Comparison of ENCODE assay signal across 8 mouse cellular contexts in the genomic region with DNA sequence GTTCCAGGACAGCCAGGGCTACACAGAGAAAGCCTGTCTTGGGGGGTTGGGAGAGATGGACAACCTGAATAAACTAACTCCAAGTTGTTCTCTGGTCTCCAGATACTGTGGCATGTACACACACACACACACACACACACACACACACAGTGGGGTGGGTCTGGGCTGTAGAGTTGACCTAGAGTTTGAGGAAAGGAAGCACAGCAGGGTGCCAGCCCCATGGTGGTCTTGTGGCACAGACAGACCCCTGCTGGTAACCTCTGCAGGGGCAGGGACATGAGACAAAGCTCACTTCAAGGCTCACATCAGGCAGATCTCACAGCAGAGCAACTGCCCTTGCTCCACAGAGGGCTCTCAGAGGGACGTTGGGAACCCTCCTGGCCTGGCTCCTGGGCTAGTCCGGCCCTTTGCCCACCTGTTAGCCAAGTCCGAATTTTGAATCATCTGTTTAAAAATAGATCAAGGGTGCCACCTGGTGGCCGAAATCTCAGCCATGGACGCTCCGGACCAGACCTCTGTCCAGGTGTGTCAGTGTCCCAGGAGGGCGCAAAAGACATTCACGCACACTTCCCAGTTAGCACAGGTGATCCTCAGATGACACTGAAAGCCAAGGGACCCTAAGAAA. TPM values are rescaled to one million over a fixed set of nuclear protein-coding genes. Genes with fewer than 3 reads are reported as not detected.
A peak's percentile ranks its signal among the peaks of the same experiment; 100 is the strongest.
DNase-seq lines count a peak whose midpoint lies in the region; ATAC-seq and TF ChIP-seq lines count a peak whose summit lies in the region.

No protein-coding gene starts in this region.

- WGBS in kidney, embryonic 14.5 days, result 8% methylated on average over 8 of the region's 8 CpGs

- no peak overlapping the region for H3K4me2 ChIP-seq in kidney, embryonic 14.5 days (replicated peaks; ENCODE audit: low read depth, low read length)

- ATAC-seq in kidney, embryonic 14.5 days (ENCODE audit: low FRiP score, low TSS enrichment), result peak; percentile 25; the same call in 1 of the 2 replicates
- ATAC-seq in monocyte, adult 5-6 weeks (replicated peaks; ENCODE audit: insufficient number of reproducible peaks, low FRiP score, low TSS enrichment, poor library complexity, severe bottlenecking), result no peak

- no peaks in the 10 kb centered on the region for H3K36me3 ChIP-seq in kidney, embryonic 14.5 days (ENCODE audit: control insufficient read depth, insufficient read depth, low read length)

- peak; percentile 73 for TF ChIP-seq CTCF in brain, embryonic 14.5 days (IDR thresholded peaks at IDR 0.05; ENCODE audit: borderline replicate concordance, extremely low read depth, insufficient read depth, insufficient read length)
- peak; percentile 78 for TF ChIP-seq CTCF in gastrocnemius, adult 2 months (IDR thresholded peaks at IDR 0.05)

- H3K27me3 ChIP-seq in kidney, embryonic 14.5 days (ENCODE audit: control insufficient read depth, insufficient read depth, low read length), result peaks cover 24% of the 10 kb centered on the region

- H3K4me1 ChIP-seq in kidney, embryonic 14.5 days (ENCODE audit: control insufficient read depth, insufficient read depth, low read length), result peaks cover 4% of the 10 kb centered on the region; the same call in 1 of the 2 replicates

- H3K9me3 ChIP-seq in kidney, embryonic 14.5 days (ENCODE audit: control insufficient read depth, low read length), result no peaks in the 10 kb centered on the region

- H3K4me3 ChIP-seq in gastrocnemius, adult 2 months, result no peak overlapping the region
- H3K4me3 ChIP-seq in kidney, embryonic 14.5 days (ENCODE audit: low read length), result no peak overlapping the region

- intact Hi-C loops in gastrocnemius, adult 2 months (cut with DNase I), result loop anchor here (1.0 to 2.0 kb wide), 2 partner anchors 19 to 77 kb away; no protein-coding TSS in a partner anchor

- peak; percentile 61 for DNase-seq in urinary bladder, adult 2 months (ENCODE audit: low spot score)
- no peak for DNase-seq in urinary bladder, postnatal 10 days (ENCODE audit: low spot score)
- DNase-seq in brain, embryonic 14.5 days (ENCODE audit: low read depth), result peak; percentile 66
- DNase-seq in gastrocnemius, adult 2 months, result peak; percentile 73
- peak; percentile 65 for DNase-seq in lung, postnatal 10 days
- DNase-seq in right cerebral cortex, postnatal 14 days, result peak; percentile 72

- TF ChIP-seq POLR2A in brain, embryonic 14.5 days (IDR thresholded peaks at IDR 0.05; ENCODE audit: borderline replicate concordance, extremely low read depth, insufficient read depth, insufficient read length, poor library complexity, severe bottlenecking), result no peak

- no peak overlapping the region for H3K27ac ChIP-seq in gastrocnemius, adult 2 months
- no peak overlapping the region for H3K27ac ChIP-seq in kidney, embryonic 14.5 days (ENCODE audit: low read depth, low read length)

- H3K9ac ChIP-seq in kidney, embryonic 14.5 days (ENCODE audit: low read depth, low read length), result no peak overlapping the region

RNA-seq across cellular contexts. Expression of gene Pck1, which starts 31.1 kb away (rescaled TPM):
- 5.4 and 5.9 TPM in 2 replicates for polyA plus RNA-seq in urinary bladder, adult 2 months (2012; rRNA removed)
- polyA plus RNA-seq in brain, embryonic 14.5 days (2012; rRNA removed), result not detected in 2 replicates
- total RNA-seq in gastrocnemius, adult 2 months (2021), result 1 to 10 TPM in 1 of 2 experiments, under 1 TPM in 1; 0.41 to 3.3 TPM
- 0.60 and 3.0 TPM in 2 replicates for polyA plus RNA-seq in kidney, embryonic 14.5 days (2014; fragmentation: Nextera tagmentation; extraction: Ambion mirVana)
- not detected in 3 replicates for total RNA-seq in monocyte, adult 5-6 weeks (2017)

RNA-seq across cellular contexts. Expression of gene Zbp1, which starts 34.8 kb away (rescaled TPM):
- polyA plus RNA-seq in urinary bladder, adult 2 months (2012; rRNA removed), result 11.3 and 15.7 TPM in 2 replicates
- 0.18 and 0.40 TPM in 2 replicates for polyA plus RNA-seq in brain, embryonic 14.5 days (2012; rRNA removed)
- not detected for total RNA-seq in gastrocnemius, adult 2 months (2021)
- 0.26 TPM in 1 of 2 replicates, not detected in the other for polyA plus RNA-seq in kidney, embryonic 14.5 days (2014; fragmentation: Nextera tagmentation; extraction: Ambion mirVana)
- 74.4 to 86.1 TPM (median 81.1 TPM) in 3 replicates for total RNA-seq in monocyte, adult 5-6 weeks (2017)
